Mouse (Mus musculus): ENCODE results near the gene Fcgr3. TPM values are rescaled to one million over a fixed set of nuclear protein-coding genes. Genes with fewer than 3 reads are reported as not detected.

Fcgr3 gene
- total RNA-seq (2023), result 422 and 510 TPM in 2 replicates

DNA sequence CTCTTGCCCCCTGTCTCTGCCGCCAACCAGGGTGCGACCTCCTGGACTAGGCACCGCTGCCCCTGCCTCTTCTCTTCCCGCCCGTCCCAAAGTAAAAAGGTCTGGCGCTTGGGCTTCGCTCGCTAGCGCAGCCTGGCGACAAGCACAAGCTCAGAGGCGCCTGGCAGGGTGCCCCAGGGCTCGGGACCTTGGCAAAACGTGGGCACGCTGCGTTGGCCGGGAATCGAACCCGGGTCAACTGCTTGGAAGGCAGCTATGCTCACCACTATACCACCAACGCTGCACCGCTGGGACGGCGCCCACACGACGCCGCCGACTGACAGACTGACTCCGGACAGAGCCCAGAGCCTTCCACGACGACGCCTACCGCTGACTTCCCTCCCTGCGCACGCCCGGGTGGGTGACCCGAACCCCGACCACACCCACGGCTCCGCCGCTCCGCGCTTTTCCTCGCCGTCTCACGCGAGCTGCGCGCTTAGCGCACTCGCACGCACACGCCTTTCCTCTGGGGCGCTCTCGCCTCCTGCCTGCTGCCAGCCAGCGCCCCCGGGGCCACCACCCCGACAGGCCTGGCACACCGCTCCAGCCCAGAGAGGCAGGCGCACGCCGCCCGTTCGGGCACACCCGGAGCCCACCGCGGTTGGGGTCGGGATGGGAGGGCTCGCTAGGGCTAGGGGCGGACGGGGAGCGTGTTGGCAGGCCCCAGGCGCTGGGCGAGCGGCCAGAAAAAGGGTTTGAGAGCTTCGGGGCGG lies at the start of gene Fcgr3:
Gene Fcgr3, minus strand, starts transcription at position 445 of the 752 bp plus-strand sequence.

DNA sequence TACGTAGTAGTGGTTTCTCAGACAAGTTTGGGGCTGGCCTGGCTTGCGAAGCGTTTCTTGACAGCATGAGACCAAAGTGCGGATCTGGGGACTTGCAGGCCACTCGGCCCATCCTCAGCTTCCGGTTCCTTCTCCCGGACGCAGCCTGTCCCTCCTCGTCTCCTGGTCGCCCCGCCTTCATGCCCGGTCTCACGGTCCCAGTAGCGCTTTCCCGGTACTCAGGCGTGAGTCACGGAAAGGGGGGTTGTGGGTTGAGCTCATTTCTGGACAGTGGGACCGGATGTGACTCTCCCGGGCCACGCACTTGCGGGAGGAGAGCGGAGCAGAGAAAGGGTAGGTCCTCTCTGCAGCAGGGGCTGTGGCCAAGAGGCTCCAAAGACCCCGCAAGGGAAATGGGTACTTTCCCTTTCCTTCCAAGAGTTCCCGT lies 49.2 kb upstream of the Fcgr3 start, which contains the start of gene Cfap126:
Gene Cfap126, plus strand, starts transcription at position 46 of the 427 bp plus-strand sequence.

DNA sequence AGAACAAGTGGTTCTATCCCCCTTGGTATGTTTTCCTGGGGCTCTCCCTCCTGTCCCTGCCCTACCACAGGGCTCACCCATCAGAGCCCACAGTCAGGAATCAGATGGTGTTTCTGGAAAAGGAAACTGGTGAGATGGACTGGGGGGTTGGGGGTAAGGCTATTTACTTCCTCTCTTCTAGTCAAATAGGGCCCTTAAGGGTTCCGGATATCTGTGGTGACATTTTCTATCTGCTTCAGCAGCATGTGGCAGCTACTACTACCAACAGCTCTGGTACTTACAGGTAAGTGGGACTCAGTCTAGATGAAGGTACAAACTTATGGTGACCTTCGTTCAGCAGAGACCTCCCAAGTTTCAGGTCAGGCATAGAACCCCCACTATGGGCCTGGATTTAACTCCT lies 46.0 kb downstream of the Fcgr3 start, which contains the start of gene Fcgr4:
Gene Fcgr4, plus strand, starts transcription at position 184 of the 400 bp plus-strand sequence.

Other genes with a start within 250 kb of the Fcgr3 start
- 21.0 and 23.9 TPM in 2 replicates for gene Atf6, start 197.2 kb downstream of the Fcgr3 start, total RNA-seq (2023)
- 0.82 and 1.4 TPM in 2 replicates for gene Gm26620, start 179.9 kb downstream of the Fcgr3 start, total RNA-seq (2023)
- 2.7 and 3.2 TPM in 2 replicates for gene Dusp12, start 179.4 kb downstream of the Fcgr3 start, total RNA-seq (2023)
- not detected in 2 replicates for gene Fcrlb, start 152.0 kb downstream of the Fcgr3 start, total RNA-seq (2023)
- gene Fcrla, start 137.4 kb downstream of the Fcgr3 start, total RNA-seq (2023), result 1.3 and 10.1 TPM in 2 replicates
- gene Fcgr2b, start 88.4 kb downstream of the Fcgr3 start, total RNA-seq (2023), result 82.5 and 95.9 TPM in 2 replicates
- gene Fcgr4, start 46.0 kb downstream of the Fcgr3 start, total RNA-seq (2023), result 59.5 and 102 TPM in 2 replicates
- 0.91 TPM in 1 of 2 replicates, not detected in the other for gene Cfap126, start 49.0 kb upstream of the Fcgr3 start, total RNA-seq (2023)
- 70.1 and 76.7 TPM in 2 replicates for gene Sdhc, start 85.7 kb upstream of the Fcgr3 start, total RNA-seq (2023)
- gene Mpz, start 85.8 kb upstream of the Fcgr3 start, total RNA-seq (2023), result not detected in 2 replicates
- 0.25 and 0.38 TPM in 2 replicates for gene Pcp4l1, start 131.3 kb upstream of the Fcgr3 start, total RNA-seq (2023)
- gene Nr1i3, start 149.0 kb upstream of the Fcgr3 start, total RNA-seq (2023), result not detected in 2 replicates
- 7.2 and 11.8 TPM in 2 replicates for gene Tomm40l, start 157.6 kb upstream of the Fcgr3 start, total RNA-seq (2023)
- not detected in 2 replicates for gene Apoa2, start 160.1 kb upstream of the Fcgr3 start, total RNA-seq (2023)
- 1,184 and 1,203 TPM in 2 replicates for gene Fcer1g, start 169.4 kb upstream of the Fcgr3 start, total RNA-seq (2023)
- gene Adamts4, start 185.5 kb upstream of the Fcgr3 start, total RNA-seq (2023), result not detected in 2 replicates
- gene Ndufs2, start 186.5 kb upstream of the Fcgr3 start, total RNA-seq (2023), result 68.8 and 134 TPM in 2 replicates
- 115 and 168 TPM in 2 replicates for gene B4galt3, start 205.4 kb upstream of the Fcgr3 start, total RNA-seq (2023)
- 64.8 and 86.5 TPM in 2 replicates for gene Ppox, start 216.3 kb upstream of the Fcgr3 start, total RNA-seq (2023)
- gene Usp21, start 223.1 kb upstream of the Fcgr3 start, total RNA-seq (2023), result 27.7 and 31.0 TPM in 2 replicates
- 40.6 and 41.8 TPM in 2 replicates for gene Ufc1, start 230.1 kb upstream of the Fcgr3 start, total RNA-seq (2023)